Mouse (Mus musculus) kidney, adult 2 months (tissue): ENCODE results near the gene Arhgap1. TPM values are rescaled to one million over a fixed set of nuclear protein-coding genes. Genes with fewer than 3 reads are reported as not detected.

Experiments
- DNase-seq: peaks from one replicate; pipeline ENCODE4 v3.0.0; 2021
- H3K27ac ChIP-seq: fragments of 200-500 bp; 2 replicates; pipeline ENCODE4 v1.5.1; 2012; ENCODE audit warnings: low read depth, low read length, control low read depth, inconsistent platforms; ENCODE audit not compliant: insufficient read depth
- H3K27me3 ChIP-seq: fragments of 200-500 bp; replicated peaks from 2 replicates; pipeline ENCODE4 v1.6.1; 2012; ENCODE audit warnings: mild to moderate bottlenecking, moderate library complexity, low read length, inconsistent platforms; ENCODE audit not compliant: control insufficient read depth, insufficient read depth
- H3K36me3 ChIP-seq: fragments of 200-500 bp; 2 replicates; pipeline ENCODE4 v1.6.1; 2012; ENCODE audit warnings: mild to moderate bottlenecking, moderate library complexity, low read length, inconsistent platforms; ENCODE audit not compliant: control insufficient read depth, insufficient read depth
- H3K4me1 ChIP-seq: fragments of 200-500 bp; 2 replicates; pipeline ENCODE4 v1.6.1; 2011; ENCODE audit warnings: low read length; ENCODE audit not compliant: control insufficient read depth, insufficient read depth
- H3K4me3 ChIP-seq: fragments of 200-500 bp; 2 replicates; pipeline ENCODE4 v1.5.1; 2011; ENCODE audit warnings: mild to moderate bottlenecking, low read depth, low read length, control low read depth; ENCODE audit not compliant: insufficient read depth
- CTCF ChIP-seq: fragments of 200-500 bp; conservative IDR thresholded peaks from 2 replicates; pipeline ENCODE4 v1.5.1; 2011; ENCODE audit warnings: low read depth, mild to moderate bottlenecking, control low read depth, low read length, moderate library complexity, mixed read lengths; ENCODE audit not compliant: insufficient read depth, insufficient read length
- POLR2A ChIP-seq: fragments of 200-500 bp; IDR thresholded peaks from one replicate; pipeline ENCODE4 v1.6.1; 2011; ENCODE audit warnings: low read depth, low read length, control low read depth
- WGBS: fragments of 180-500 bp; shearing (Covaris S2); methylation state at CpG from one replicate; pipeline ENCODE4 v1.1.7; 2018; 5-methylcytosine and 5-hydroxymethylcytosine counted together
- polyA plus RNA-seq: library from polyadenylated mRNA; depleted of rRNA; stranded (reverse); fragments of >200 nt; gene quantifications from 2 replicates; pipeline ENCODE4 v1.2.3, GENCODE M21; 2012

Gene Arhgap1
- polyA plus RNA-seq, 1 experiment: 90.2 TPM

GRCm38 (mm10) chr2:91646733-91647132 is 2.9 kb upstream of the Arhgap1 start:
- no peaks in the 10 kb centered on the region; the same call in 1 of the 2 replicates for H3K36me3 ChIP-seq
- peak; percentile 70 for DNase-seq
- H3K4me3 ChIP-seq: no peak overlapping the region
- no peak overlapping the region for H3K27ac ChIP-seq
- TF ChIP-seq CTCF (peak; percentile 80), POLR2A (no peak)
- H3K4me1 ChIP-seq: no peaks in the 10 kb centered on the region
- H3K27me3 ChIP-seq: no peaks in the 10 kb centered on the region
- 19% methylated on average over 1 of the region's 1 CpGs for WGBS

GRCm38 (mm10) chr2:91649152-91649551 is 508 bp upstream of the Arhgap1 start:
- no peak for DNase-seq
- H3K27ac ChIP-seq: peak overlapping the region; percentile 95
- H3K4me3 ChIP-seq: peak overlapping the region; percentile 80
- H3K36me3 ChIP-seq: no peaks in the 10 kb centered on the region; the same call in 1 of the 2 replicates
- no peaks in the 10 kb centered on the region for H3K4me1 ChIP-seq
- H3K27me3 ChIP-seq: no peaks in the 10 kb centered on the region
- WGBS: under 1% methylated on average over 15 of the region's 15 CpGs
- TF ChIP-seq POLR2A (no peak), CTCF (no peak)

GRCm38 (mm10) chr2:91650360-91650995 is 818 bp downstream of the Arhgap1 start:
- WGBS: 4% methylated on average over 16 of the region's 16 CpGs
- Histone ChIP-seq H3K4me3 (peak overlapping the region; percentile 68), H3K4me1 (no peaks in the 10 kb centered on the region), H3K27me3 (no peaks in the 10 kb centered on the region), H3K36me3 (no peaks in the 10 kb centered on the region), H3K27ac (peak overlapping the region; percentile 64)
- TF ChIP-seq POLR2A (no peak), CTCF (no peak)
- DNase-seq: peak; percentile 54

GRCm38 (mm10) chr2:91651458-91652258 is 2.0 kb downstream of the Arhgap1 start:
- peak; percentile 66 for DNase-seq
- no peaks in the 10 kb centered on the region for H3K4me1 ChIP-seq
- H3K4me3 ChIP-seq: peak overlapping the region; percentile 21; the same call in 1 of the 2 replicates
- H3K27me3 ChIP-seq: no peaks in the 10 kb centered on the region
- 35% methylated on average over 14 of the region's 14 CpGs for whole genome bisulfite sequencing
- no peak for TF ChIP-seq CTCF
- no peak for TF ChIP-seq POLR2A
- no peaks in the 10 kb centered on the region for H3K36me3 ChIP-seq
- H3K27ac ChIP-seq: peak overlapping the region; percentile 25

- WGBS: 52% methylated on average over 6 of the region's 6 CpGs
These were observed 3.2 kb downstream of the Arhgap1 start for GRCm38 (mm10) chr2:91652863-91653262.

GRCm38 (mm10) chr2:91655388-91655787 is 5.7 kb downstream of the Arhgap1 start:
- Histone ChIP-seq H3K36me3 (no peaks in the 10 kb centered on the region), H3K27me3 (no peaks in the 10 kb centered on the region), H3K27ac (no peak overlapping the region), H3K4me1 (no peaks in the 10 kb centered on the region), H3K4me3 (no peak overlapping the region)
- TF ChIP-seq CTCF: no peak
- TF ChIP-seq POLR2A: no peak
- no peak for DNase-seq
- 87% methylated on average over 5 of the region's 5 CpGs for WGBS

More at GRCm38 (mm10) chr2:91652863-91653262, 3.2 kb downstream of the Arhgap1 start:
- no peak for TF ChIP-seq POLR2A
- TF ChIP-seq CTCF: no peak
- H3K4me3 ChIP-seq: no peak overlapping the region
- H3K27ac ChIP-seq: no peak overlapping the region
- DNase-seq: no peak
- H3K36me3 ChIP-seq: no peaks in the 10 kb centered on the region
- H3K4me1 ChIP-seq: no peaks in the 10 kb centered on the region
- no peaks in the 10 kb centered on the region for H3K27me3 ChIP-seq

- WGBS: 64% methylated on average over 6 of the region's 6 CpGs
- no peaks in the 10 kb centered on the region for H3K36me3 ChIP-seq
- H3K27ac ChIP-seq: 0 out of 2 replicates have a peak overlapping the region, but pooled peaks have one; percentile 0
These were observed 6.2 kb downstream of the Arhgap1 start for GRCm38 (mm10) chr2:91655827-91656226.

More at GRCm38 (mm10) chr2:91655827-91656226, 6.2 kb downstream of the Arhgap1 start:
- TF ChIP-seq CTCF: no peak
- no peak for TF ChIP-seq POLR2A
- Histone ChIP-seq H3K27me3 (no peaks in the 10 kb centered on the region), H3K4me3 (no peak overlapping the region), H3K4me1 (no peaks in the 10 kb centered on the region)
- no peak for DNase-seq
